In the genomic region with DNA sequence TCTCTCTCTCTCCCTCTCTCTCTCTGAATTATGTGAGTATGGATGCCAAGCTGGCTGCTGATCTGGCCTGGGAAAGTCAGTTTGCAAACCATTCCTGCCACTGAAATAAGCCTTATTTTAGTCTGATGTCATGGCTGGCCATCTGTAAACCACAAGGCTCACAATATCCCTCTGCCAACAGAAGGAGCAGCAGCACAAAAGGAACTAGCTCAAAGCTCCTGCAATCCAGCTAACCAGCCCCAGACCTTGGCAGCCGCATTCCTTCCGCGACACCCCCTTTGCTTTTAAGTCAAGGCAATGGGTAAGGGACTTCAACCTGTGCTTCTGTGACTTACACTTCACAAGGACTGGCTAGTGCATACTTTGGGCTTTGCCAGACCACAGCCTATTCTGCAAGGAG, we compare ENCODE assay signal across 21 mouse cellular contexts. TPM values are rescaled to one million over a fixed set of nuclear protein-coding genes. Genes with fewer than 3 reads are reported as not detected.
DNase-seq lines count a peak whose midpoint lies in the region; ATAC-seq and TF ChIP-seq lines count a peak whose summit lies in the region.
"Had no signal": no experiment of that assay in that cellular context is flagged by ENCODE, and none has a peak within 500 bp of the region (broad histone marks: within the 10 kb centered on the region; RNA-seq: fewer than 3 reads in every experiment).

No protein-coding gene starts in this region.

- ATAC-seq in forebrain, embryonic 14.5 days: no peak
- ATAC-seq in forebrain, embryonic 11.5 days (replicated peaks; ENCODE audit: low FRiP score): no peak
- ATAC-seq in neural tube, embryonic 15.5 days (ENCODE audit: low FRiP score): no peak
- ATAC-seq in midbrain, postnatal 0 days (ENCODE audit: low FRiP score): no peak
- ATAC-seq: midbrain, embryonic 13.5 days had no signal

- H3K9ac ChIP-seq in forebrain, embryonic 14.5 days (ENCODE audit: low read length): no peak overlapping the region
- H3K9ac ChIP-seq in forebrain, embryonic 11.5 days (ENCODE audit: low read length): no peak overlapping the region
- H3K9ac ChIP-seq in neural tube, embryonic 15.5 days (replicated peaks): no peak overlapping the region
- no peak overlapping the region for H3K9ac ChIP-seq in midbrain, postnatal 0 days (replicated peaks; ENCODE audit: low read length, poor library complexity, severe bottlenecking)
- H3K9ac ChIP-seq: embryonic facial prominence, embryonic 12.5 days; heart, embryonic 15.5 days; midbrain, embryonic 13.5 days had no signal

- H3K36me3 ChIP-seq in forebrain, embryonic 14.5 days (ENCODE audit: control insufficient read depth, insufficient read depth, low read length): no peaks in the 10 kb centered on the region
- H3K36me3 ChIP-seq in forebrain, embryonic 11.5 days (ENCODE audit: control insufficient read depth, insufficient read depth, low read length): no peaks in the 10 kb centered on the region
- no peaks in the 10 kb centered on the region for H3K36me3 ChIP-seq in neural tube, embryonic 15.5 days
- no peaks in the 10 kb centered on the region for H3K36me3 ChIP-seq in midbrain, postnatal 0 days (ENCODE audit: insufficient read depth, low read length)
- H3K36me3 ChIP-seq: embryonic facial prominence, embryonic 12.5 days; heart, embryonic 15.5 days; midbrain, embryonic 13.5 days had no signal

- no peaks in the 10 kb centered on the region for H3K4me1 ChIP-seq in forebrain, embryonic 14.5 days (ENCODE audit: control insufficient read depth, insufficient read depth, low read length)
- H3K4me1 ChIP-seq in forebrain, embryonic 11.5 days (replicated peaks; ENCODE audit: control insufficient read depth, insufficient read depth, low read length): no peaks in the 10 kb centered on the region
- peaks cover 6% of the 10 kb centered on the region; the same call in 1 of the 2 replicates for H3K4me1 ChIP-seq in neural tube, embryonic 15.5 days
- no peaks in the 10 kb centered on the region for H3K4me1 ChIP-seq in midbrain, postnatal 0 days (ENCODE audit: insufficient read depth, low read length)
- H3K4me1 ChIP-seq: embryonic facial prominence, embryonic 12.5 days had no signal

- no peaks in the 10 kb centered on the region for H3K9me3 ChIP-seq in forebrain, embryonic 14.5 days (replicated peaks; ENCODE audit: control insufficient read depth, low read length)
- H3K9me3 ChIP-seq in forebrain, embryonic 11.5 days (ENCODE audit: control insufficient read depth, low read length): no peaks in the 10 kb centered on the region
- H3K9me3 ChIP-seq in neural tube, embryonic 15.5 days (replicated peaks): no peaks in the 10 kb centered on the region
- H3K9me3 ChIP-seq in midbrain, postnatal 0 days (ENCODE audit: low read length): no peaks in the 10 kb centered on the region
- H3K9me3 ChIP-seq: embryonic facial prominence, embryonic 12.5 days; G1E; heart, embryonic 15.5 days; midbrain, embryonic 13.5 days had no signal

- H3K4me2 ChIP-seq in forebrain, embryonic 14.5 days (ENCODE audit: low read length): no peak overlapping the region
- no peak overlapping the region for H3K4me2 ChIP-seq in forebrain, embryonic 11.5 days (ENCODE audit: low read depth, low read length, severe bottlenecking)
- H3K4me2 ChIP-seq in neural tube, embryonic 15.5 days: no peak overlapping the region
- no peak overlapping the region for H3K4me2 ChIP-seq in midbrain, postnatal 0 days (ENCODE audit: low read depth, low read length, poor library complexity, severe bottlenecking)
- H3K4me2 ChIP-seq: embryonic facial prominence, embryonic 12.5 days; heart, embryonic 15.5 days; midbrain, embryonic 13.5 days had no signal

- DNase-seq in forebrain, embryonic 14.5 days (ENCODE audit: low spot score): peak; percentile 53
- DNase-seq in forebrain, embryonic 11.5 days (ENCODE audit: low spot score): no peak
- DNase-seq in neural tube, embryonic 10.5 days (ENCODE audit: extremely low spot score, low spot score): no peak
- DNase-seq in brain, adult 2 months (ENCODE audit: low read depth, low spot score): peak; percentile 78
- DNase-seq in yolk sac, embryonic 10.5 days (ENCODE audit: low spot score): no peak
- no peak for DNase-seq in midbrain, postnatal 0 days (ENCODE audit: low spot score)
- DNase-seq: gastrocnemius, postnatal 14 days; heart, adult 2 months; heart, postnatal 4 days; kidney, adult 18-20 months; liver; lung, adult 18-20 months; lung, postnatal 14 days; right cerebral cortex, postnatal 14 days had no signal

- WGBS in forebrain, embryonic 14.5 days: 91% methylated on average over 3 of the region's 3 CpGs
- WGBS in forebrain, embryonic 11.5 days: 89% methylated on average over 3 of the region's 3 CpGs
- 90% methylated on average over 3 of the region's 3 CpGs for WGBS in neural tube, embryonic 15.5 days
- WGBS in midbrain, postnatal 0 days: 79% methylated on average over 3 of the region's 3 CpGs

- no peaks in the 10 kb centered on the region for H3K27me3 ChIP-seq in forebrain, embryonic 14.5 days (replicated peaks; ENCODE audit: control insufficient read depth, insufficient read depth, low read length)
- no peaks in the 10 kb centered on the region for H3K27me3 ChIP-seq in forebrain, embryonic 11.5 days (ENCODE audit: control insufficient read depth, insufficient read depth, low read length)
- H3K27me3 ChIP-seq in neural tube, embryonic 15.5 days (replicated peaks): no peaks in the 10 kb centered on the region
- no peaks in the 10 kb centered on the region for H3K27me3 ChIP-seq in midbrain, postnatal 0 days (ENCODE audit: insufficient read depth, low read length)
- H3K27me3 ChIP-seq: embryonic facial prominence, embryonic 12.5 days; heart, embryonic 15.5 days; midbrain, embryonic 13.5 days had no signal

- no peak overlapping the region for H3K27ac ChIP-seq in forebrain, embryonic 14.5 days (ENCODE audit: low read depth, low read length)
- H3K27ac ChIP-seq in forebrain, embryonic 11.5 days (ENCODE audit: low read depth, low read length): no peak overlapping the region
- 0 out of 2 replicates have a peak overlapping the region, but pooled peaks have one; percentile 35 for H3K27ac ChIP-seq in neural tube, embryonic 15.5 days (replicated peaks)
- H3K27ac ChIP-seq in midbrain, postnatal 0 days (ENCODE audit: low read depth, low read length): no peak overlapping the region
- H3K27ac ChIP-seq: embryonic facial prominence, embryonic 12.5 days; heart, adult 2 months; heart, embryonic 15.5 days; kidney, postnatal 0 days; midbrain, embryonic 13.5 days had no signal

- no peak overlapping the region for H3K4me3 ChIP-seq in forebrain, embryonic 14.5 days (ENCODE audit: low read depth, low read length)
- no peak overlapping the region for H3K4me3 ChIP-seq in forebrain, embryonic 11.5 days (ENCODE audit: low read depth, low read length)
- H3K4me3 ChIP-seq in neural tube, embryonic 15.5 days (replicated peaks): no peak overlapping the region
- no peak overlapping the region for H3K4me3 ChIP-seq in midbrain, postnatal 0 days (ENCODE audit: low read depth, low read length)
- H3K4me3 ChIP-seq: embryonic facial prominence, embryonic 12.5 days; erythroblast, embryonic 14.5 days; heart, adult 2 months; heart, embryonic 15.5 days; midbrain, embryonic 13.5 days had no signal

- no peak for TF ChIP-seq CTCF in midbrain, postnatal 0 days (IDR thresholded peaks at IDR 0.05)

RNA-seq across cellular contexts. Expression of a gene that starts 48.9 kb away (rescaled TPM):
- polyA plus RNA-seq in forebrain, embryonic 14.5 days (2014; fragmentation: Nextera tagmentation; extraction: Ambion mirVana): 4.3 and 6.6 TPM in 2 replicates
- polyA plus RNA-seq in forebrain, embryonic 11.5 days (2014; fragmentation: Nextera tagmentation; extraction: Ambion mirVana): 2.2 and 3.3 TPM in 2 replicates
- polyA plus RNA-seq in neural tube, embryonic 15.5 days (2015; fragmentation: Nextera tagmentation; extraction: Ambion mirVana): 9.4 and 9.5 TPM in 2 replicates
- 26.6 and 31.4 TPM in 2 replicates for total RNA-seq in midbrain, postnatal 0 days (2014; rRNA removed)
- polyA plus RNA-seq in midbrain, postnatal 0 days (2015; fragmentation: Nextera tagmentation; extraction: Ambion mirVana): 9.3 and 12.0 TPM in 2 replicates

Comparison
In these comparisons a context has a peak if more than half of its experiments do, and no peak if none do; other contexts are left out.
1. DNase-seq: peak in forebrain, embryonic 14.5 days (single experiment) and brain, adult 2 months (single experiment); none in forebrain, embryonic 11.5 days (single experiment), neural tube, embryonic 10.5 days (single experiment), yolk sac, embryonic 10.5 days (single experiment) and midbrain, postnatal 0 days (single experiment).